Mouse (Mus musculus): ENCODE measurements around the gene Shq1. TPM values are rescaled to one million over a fixed set of nuclear protein-coding genes. Genes with fewer than 3 reads are reported as not detected.

Gene Shq1
- total RNA-seq, 2 experiments from 2014 or later, result 13.0 to 15.1 TPM

Other genes starting within 250 kb of the Shq1 start
- not detected in 2 replicates for gene Gxylt2, start 33.6 kb upstream of the Shq1 start, total RNA-seq (2014; fragmentation: Nextera tagmentation)
- not detected in 2 replicates for gene Gxylt2, start 33.6 kb upstream of the Shq1 start, total RNA-seq (2017)
- 64.5 and 77.5 TPM in 2 replicates for gene Ppp4r2, start 162.5 kb upstream of the Shq1 start, total RNA-seq (2014; fragmentation: Nextera tagmentation)
- 105 and 107 TPM in 2 replicates for gene Ppp4r2, start 162.5 kb upstream of the Shq1 start, total RNA-seq (2017)

Data from megakaryocyte-erythroid progenitor cell, adult 5-6 weeks (primary cell).